Comparison of ENCODE assay signal across 18 mouse cellular contexts in the genomic region with DNA sequence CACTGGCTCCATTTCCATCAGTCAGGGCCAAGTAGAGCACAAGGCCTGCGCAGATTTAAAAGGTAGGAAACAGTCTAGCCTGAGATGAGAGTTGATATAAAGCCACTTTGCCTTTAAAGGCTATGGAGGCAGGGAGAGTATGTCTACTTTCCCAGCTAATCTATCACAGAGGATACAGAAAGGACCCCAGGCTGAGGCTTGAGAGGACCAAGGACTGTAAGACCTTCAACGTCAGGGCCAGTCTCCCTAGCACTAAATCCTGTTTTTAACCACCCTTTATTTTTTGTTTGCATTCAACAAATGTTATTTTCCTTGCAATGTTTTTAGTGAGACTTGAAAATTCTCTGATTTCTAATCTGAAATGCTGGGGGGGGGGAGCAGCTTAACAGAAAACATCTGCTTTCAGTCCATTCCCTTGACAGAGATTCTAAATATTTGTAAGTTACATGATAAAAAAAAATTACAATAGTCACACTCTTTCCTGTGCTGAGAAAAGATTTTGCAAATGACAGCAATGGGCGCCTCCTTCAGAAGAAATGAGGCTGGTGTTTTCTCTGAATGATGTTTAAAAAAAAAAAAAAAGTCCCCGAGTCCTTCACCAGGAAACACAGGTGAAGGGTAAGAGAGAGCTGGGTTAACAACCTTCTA.
DNase-seq lines count a peak whose midpoint lies in the region; ATAC-seq and TF ChIP-seq lines count a peak whose summit lies in the region.
"Had no signal": no experiment of that assay in that cellular context is flagged by ENCODE, and none has a peak within 500 bp of the region (broad histone marks: within the 10 kb centered on the region; RNA-seq: fewer than 3 reads in every experiment).

No protein-coding gene starts in this region.

- no peak for ATAC-seq in intestine, embryonic 14.5 days (replicated peaks; ENCODE audit: low FRiP score, low TSS enrichment, low read depth)
- no peak for ATAC-seq in intestine, postnatal 0 days
- peak; percentile 64; the same call in 1 of the 2 replicates for ATAC-seq in lung, embryonic 15.5 days (ENCODE audit: borderline replicate concordance, extremely low read depth, low FRiP score, low TSS enrichment)
- no peak; the same call in 1 of the 2 replicates for ATAC-seq in intestine, embryonic 16.5 days
- no peak for ATAC-seq in stomach, embryonic 16.5 days (ENCODE audit: insufficient read depth, low FRiP score)
- ATAC-seq in inflammation-experienced regulatory T-cells, adult 6 months, result no peak
- ATAC-seq: forebrain, embryonic 13.5 days; forebrain, postnatal 0 days had no signal

- H3K27ac ChIP-seq in intestine, embryonic 14.5 days (ENCODE audit: low read depth), result peak overlapping the region; percentile 67
- H3K27ac ChIP-seq in intestine, postnatal 0 days (ENCODE audit: low read depth, low read length), result no peak overlapping the region
- peak overlapping the region; percentile 73 for H3K27ac ChIP-seq in lung, embryonic 15.5 days
- peak overlapping the region; percentile 70 for H3K27ac ChIP-seq in intestine, embryonic 16.5 days (ENCODE audit: low read length)
- H3K27ac ChIP-seq in stomach, embryonic 16.5 days (ENCODE audit: low read length), result peak overlapping the region; percentile 78
- H3K27ac ChIP-seq: forebrain, embryonic 13.5 days; hindbrain, embryonic 15.5 days had no signal

- no peak for DNase-seq in intestine, embryonic 14.5 days (ENCODE audit: low spot score)
- no peak for DNase-seq in lung, postnatal 4 days
- DNase-seq: adrenal gland, adult 2 months; adrenal gland, postnatal 25 days; cerebellum, adult 2 months; cerebellum, postnatal 10 days; forebrain, postnatal 0 days; gastrocnemius, postnatal 14 days; heart, postnatal 36 days had no signal

- 50% methylated on average over 4 of the region's 4 CpGs for WGBS in intestine, embryonic 14.5 days
- WGBS in intestine, postnatal 0 days, result 67% methylated on average over 4 of the region's 4 CpGs
- 42% methylated on average over 4 of the region's 4 CpGs for WGBS in lung, embryonic 15.5 days
- WGBS in intestine, embryonic 16.5 days, result 60% methylated on average over 4 of the region's 4 CpGs
- 41% methylated on average over 4 of the region's 4 CpGs for WGBS in stomach, embryonic 16.5 days

- no peak for TF ChIP-seq CTCF in intestine, postnatal 0 days (IDR thresholded peaks at IDR 0.05; ENCODE audit: low read depth)

- peaks cover 4% of the 10 kb centered on the region; the same call in 1 of the 2 replicates for H3K4me1 ChIP-seq in intestine, embryonic 14.5 days (replicated peaks; ENCODE audit: control insufficient read depth, insufficient read depth, low read length)
- no peaks in the 10 kb centered on the region for H3K4me1 ChIP-seq in intestine, postnatal 0 days (replicated peaks; ENCODE audit: control insufficient read depth, insufficient read depth, low read length)
- peaks cover 15% of the 10 kb centered on the region for H3K4me1 ChIP-seq in lung, embryonic 15.5 days
- no peaks in the 10 kb centered on the region; the same call in 1 of the 2 replicates for H3K4me1 ChIP-seq in intestine, embryonic 16.5 days (ENCODE audit: control insufficient read depth, insufficient read depth, low read length)
- H3K4me1 ChIP-seq in stomach, embryonic 16.5 days (ENCODE audit: control insufficient read depth, insufficient read depth, low read length), result peaks cover 5% of the 10 kb centered on the region
- H3K4me1 ChIP-seq: forebrain, embryonic 13.5 days; heart, embryonic 12.5 days; hindbrain, embryonic 15.5 days had no signal

- no peak overlapping the region for H3K4me2 ChIP-seq in intestine, embryonic 14.5 days (ENCODE audit: low read length)
- H3K4me2 ChIP-seq in intestine, postnatal 0 days (replicated peaks; ENCODE audit: low read depth), result no peak overlapping the region
- H3K4me2 ChIP-seq in lung, embryonic 15.5 days, result no peak overlapping the region
- H3K4me2 ChIP-seq in intestine, embryonic 16.5 days (ENCODE audit: low read depth, low read length), result no peak overlapping the region
- no peak overlapping the region for H3K4me2 ChIP-seq in stomach, embryonic 16.5 days (ENCODE audit: low read depth, low read length)
- H3K4me2 ChIP-seq: forebrain, embryonic 13.5 days; heart, embryonic 12.5 days; hindbrain, embryonic 15.5 days had no signal

- H3K36me3 ChIP-seq in intestine, embryonic 14.5 days (ENCODE audit: control insufficient read depth, insufficient read depth, low read length), result no peaks in the 10 kb centered on the region
- H3K36me3 ChIP-seq in intestine, postnatal 0 days (ENCODE audit: control insufficient read depth, insufficient read depth), result no peaks in the 10 kb centered on the region
- no peaks in the 10 kb centered on the region for H3K36me3 ChIP-seq in lung, embryonic 15.5 days
- H3K36me3 ChIP-seq in intestine, embryonic 16.5 days (ENCODE audit: control insufficient read depth, insufficient read depth, low read length), result no peaks in the 10 kb centered on the region
- no peaks in the 10 kb centered on the region for H3K36me3 ChIP-seq in stomach, embryonic 16.5 days (ENCODE audit: control insufficient read depth, insufficient read depth, low read length)
- H3K36me3 ChIP-seq: heart, embryonic 12.5 days; hindbrain, embryonic 15.5 days had no signal

- no peaks in the 10 kb centered on the region for H3K27me3 ChIP-seq in intestine, embryonic 14.5 days (replicated peaks; ENCODE audit: control insufficient read depth, insufficient read depth, low read length)
- no peaks in the 10 kb centered on the region for H3K27me3 ChIP-seq in intestine, postnatal 0 days (replicated peaks; ENCODE audit: control insufficient read depth, insufficient read depth, low read length)
- no peaks in the 10 kb centered on the region for H3K27me3 ChIP-seq in lung, embryonic 15.5 days
- H3K27me3 ChIP-seq in intestine, embryonic 16.5 days (replicated peaks; ENCODE audit: control insufficient read depth, insufficient read depth, low read length), result no peaks in the 10 kb centered on the region
- H3K27me3 ChIP-seq in stomach, embryonic 16.5 days (ENCODE audit: control insufficient read depth, insufficient read depth, low read length), result no peaks in the 10 kb centered on the region
- H3K27me3 ChIP-seq: CH12.LX; forebrain, embryonic 13.5 days; heart, embryonic 12.5 days; hindbrain, embryonic 15.5 days had no signal

- H3K9me3 ChIP-seq in intestine, embryonic 14.5 days (ENCODE audit: control insufficient read depth, low read length), result no peaks in the 10 kb centered on the region
- H3K9me3 ChIP-seq in intestine, postnatal 0 days (ENCODE audit: control insufficient read depth), result no peaks in the 10 kb centered on the region
- no peaks in the 10 kb centered on the region for H3K9me3 ChIP-seq in lung, embryonic 15.5 days
- H3K9me3 ChIP-seq in intestine, embryonic 16.5 days (ENCODE audit: control insufficient read depth, low read length), result no peaks in the 10 kb centered on the region
- H3K9me3 ChIP-seq in stomach, embryonic 16.5 days (replicated peaks; ENCODE audit: control insufficient read depth, low read length), result no peaks in the 10 kb centered on the region
- H3K9me3 ChIP-seq: forebrain, embryonic 13.5 days; heart, embryonic 12.5 days; hindbrain, embryonic 15.5 days had no signal

- no peak overlapping the region for H3K9ac ChIP-seq in intestine, embryonic 14.5 days (ENCODE audit: low read length)
- no peak overlapping the region for H3K9ac ChIP-seq in intestine, postnatal 0 days (ENCODE audit: low read depth, low read length)
- no peak overlapping the region for H3K9ac ChIP-seq in lung, embryonic 15.5 days
- H3K9ac ChIP-seq in intestine, embryonic 16.5 days (ENCODE audit: low read depth, low read length), result no peak overlapping the region
- H3K9ac ChIP-seq in stomach, embryonic 16.5 days (ENCODE audit: low read length), result no peak overlapping the region
- H3K9ac ChIP-seq: forebrain, embryonic 13.5 days; forebrain, postnatal 0 days; heart, embryonic 12.5 days; hindbrain, embryonic 15.5 days had no signal

- H3K4me3 ChIP-seq in intestine, embryonic 14.5 days (ENCODE audit: low read depth, low read length), result no peak overlapping the region
- no peak overlapping the region for H3K4me3 ChIP-seq in intestine, postnatal 0 days (ENCODE audit: low read depth, low read length)
- no peak overlapping the region for H3K4me3 ChIP-seq in lung, embryonic 15.5 days
- H3K4me3 ChIP-seq in intestine, embryonic 16.5 days (ENCODE audit: low read length), result no peak overlapping the region
- H3K4me3 ChIP-seq in stomach, embryonic 16.5 days (replicated peaks; ENCODE audit: low read length), result no peak overlapping the region
- H3K4me3 ChIP-seq: forebrain, embryonic 13.5 days; heart, embryonic 12.5 days; hindbrain, embryonic 15.5 days had no signal
